Mouse (Mus musculus) gastrocnemius, adult 2 months (tissue): ENCODE data around the gene Mgst2. TPM values are rescaled to one million over a fixed set of nuclear protein-coding genes. Genes with fewer than 3 reads are reported as not detected.

Experiments used
- DNase-seq: peaks from one replicate; pipeline ENCODE4 v3.0.0; 2022
- H3K27ac ChIP-seq: fragments of 200-600 bp; 2 replicates; pipeline ENCODE4 v1.8.1; 2022; ENCODE audit warnings: mild to moderate bottlenecking
- H3K4me3 ChIP-seq: fragments of 200-600 bp; 2 replicates; pipeline ENCODE4 v1.8.1; 2022; ENCODE audit warnings: mild to moderate bottlenecking, moderate library complexity
- CTCF ChIP-seq: fragments of 200-600 bp; IDR thresholded peaks from 2 replicates; pipeline ENCODE4 v1.8.1; 2022; ENCODE audit warnings: antibody characterized with exemption, mild to moderate bottlenecking, moderate library complexity
- intact Hi-C: fragments of 180-260 bp; cut with DNase I; formaldehyde crosslinking; loops from one replicate; pipeline ENCODE4 v1.15.1; 2025
- total RNA-seq, 2 experiments: library from RNA; stranded (reverse); gene quantifications; 2 replicates each; pipeline ENCODE4 v1.2.3; 2021

Gene Mgst2
- total RNA-seq, 2 experiments from 2014 or later, result 0.39 to 0.61 TPM

GRCm38 (mm10) chr3:51661376-51661775, 1.2 kb downstream of the Mgst2 start:
- DNase-seq, result no peak
- Histone ChIP-seq H3K27ac (peak overlapping the region; percentile 35; the same call in 1 of the 2 replicates), H3K4me3 (0 out of 2 replicates have a peak overlapping the region, but pooled peaks have one; percentile 11)
- intact Hi-C loops, result no loop called here
- TF ChIP-seq CTCF, result no peak

GRCm38 (mm10) chr3:51661880-51662550, 1.9 kb downstream of the Mgst2 start:
- Histone ChIP-seq H3K27ac (no peak overlapping the region; the same call in 1 of the 2 replicates), H3K4me3 (no peak overlapping the region)
- TF ChIP-seq CTCF, result no peak
- intact Hi-C loops, result no loop called here
- DNase-seq, result no peak

- no peak overlapping the region for H3K4me3 ChIP-seq
- TF ChIP-seq CTCF, result no peak
- intact Hi-C loops, result no loop called here
- DNase-seq, result no peak
- no peak overlapping the region for H3K27ac ChIP-seq
Measured at GRCm38 (mm10) chr3:51662557-51662956, 2.4 kb downstream of the Mgst2 start.

GRCm38 (mm10) chr3:51668607-51669006, 8.4 kb downstream of the Mgst2 start:
- intact Hi-C loops, result no loop called here
- Histone ChIP-seq H3K27ac (no peak overlapping the region), H3K4me3 (no peak overlapping the region)
- DNase-seq, result no peak
- TF ChIP-seq CTCF, result no peak

- Histone ChIP-seq H3K4me3 (no peak overlapping the region), H3K27ac (no peak overlapping the region)
- no peak for DNase-seq
- no peak for TF ChIP-seq CTCF
- intact Hi-C loops, result no loop called here
Measured at GRCm38 (mm10) chr3:51670414-51671070, 10.4 kb downstream of the Mgst2 start.

GRCm38 (mm10) chr3:51671071-51671469, 10.9 kb downstream of the Mgst2 start:
- no peak for DNase-seq
- intact Hi-C loops, result no loop called here
- Histone ChIP-seq H3K4me3 (no peak overlapping the region), H3K27ac (no peak overlapping the region)
- TF ChIP-seq CTCF, result no peak

GRCm38 (mm10) chr3:51672631-51673030, 12.5 kb downstream of the Mgst2 start:
- DNase-seq, result no peak
- intact Hi-C loops, result no loop called here
- no peak overlapping the region for H3K27ac ChIP-seq
- TF ChIP-seq CTCF, result no peak
- no peak overlapping the region for H3K4me3 ChIP-seq

- DNase-seq, result peak; percentile 71
- Histone ChIP-seq H3K4me3 (no peak overlapping the region; the same call in 1 of the 2 replicates), H3K27ac (no peak overlapping the region)
- peak; percentile 69 for TF ChIP-seq CTCF
- intact Hi-C loops, result no loop called here
Measured at GRCm38 (mm10) chr3:51673408-51674086, 13.4 kb downstream of the Mgst2 start.

GRCm38 (mm10) chr3:51674963-51675362, 14.8 kb downstream of the Mgst2 start:
- no peak for DNase-seq
- no peak for TF ChIP-seq CTCF
- Histone ChIP-seq H3K4me3 (no peak overlapping the region), H3K27ac (no peak overlapping the region)
- intact Hi-C loops, result no loop called here

- intact Hi-C loops, result no loop called here
- H3K4me3 ChIP-seq, result no peak overlapping the region
- TF ChIP-seq CTCF, result no peak
- DNase-seq, result no peak
- H3K27ac ChIP-seq, result no peak overlapping the region
Measured at GRCm38 (mm10) chr3:51685539-51685938, 25.4 kb downstream of the Mgst2 start.

GRCm38 (mm10) chr3:51686316-51686715, 26.2 kb downstream of the Mgst2 start:
- Histone ChIP-seq H3K27ac (no peak overlapping the region), H3K4me3 (no peak overlapping the region)
- TF ChIP-seq CTCF, result no peak
- intact Hi-C loops, result no loop called here
- no peak for DNase-seq

GRCm38 (mm10) chr3:51686791-51687190, 26.6 kb downstream of the Mgst2 start:
- no peak overlapping the region for H3K27ac ChIP-seq
- intact Hi-C loops, result no loop called here
- no peak overlapping the region for H3K4me3 ChIP-seq
- DNase-seq, result no peak
- no peak for TF ChIP-seq CTCF

GRCm38 (mm10) chr3:51688725-51689124, 28.6 kb downstream of the Mgst2 start:
- intact Hi-C loops, result no loop called here
- no peak for TF ChIP-seq CTCF

More at GRCm38 (mm10) chr3:51688725-51689124, 28.6 kb downstream of the Mgst2 start:
- Histone ChIP-seq H3K27ac (no peak overlapping the region), H3K4me3 (no peak overlapping the region)
- no peak for DNase-seq
